Mouse (Mus musculus) testis, postnatal 10 days (tissue): ENCODE results near the gene Rtn1.

ENCODE experiments used
- DNase-seq: peaks from one replicate; pipeline ENCODE4 v3.0.0; 2021; ENCODE audit warnings: low spot score

Rtn1 gene

GRCm38 (mm10) chr12:72373916-72374615 is 34.8 kb downstream of the Rtn1 start:
- no peak for DNase-seq

DNA sequence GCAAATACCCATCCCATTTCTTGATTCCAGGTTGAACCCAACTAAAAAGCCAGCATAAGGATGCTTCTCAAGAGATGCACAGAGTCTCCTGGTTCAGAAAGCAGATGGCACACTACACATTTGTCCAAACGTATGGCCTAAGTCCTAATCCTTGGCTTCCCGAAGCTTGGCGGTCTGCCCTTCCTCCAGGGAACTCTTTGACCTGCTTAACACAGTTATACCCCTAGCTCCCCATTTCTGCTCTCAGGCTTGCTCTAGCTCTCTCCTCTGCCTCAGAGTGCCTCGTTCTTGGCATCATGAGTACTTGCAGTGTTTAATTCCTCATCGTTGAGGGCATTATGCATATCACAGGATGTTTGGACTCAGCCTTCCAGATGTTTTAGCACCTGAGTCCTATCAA is 38.8 kb downstream of the Rtn1 start:
- no peak for DNase-seq

- DNase-seq: no peak
Observed at GRCm38 (mm10) chr12:72366763-72367162, 42.1 kb downstream of the Rtn1 start.

- no peak for DNase-seq
Observed at GRCm38 (mm10) chr12:72366104-72366437, 42.8 kb downstream of the Rtn1 start.

DNA sequence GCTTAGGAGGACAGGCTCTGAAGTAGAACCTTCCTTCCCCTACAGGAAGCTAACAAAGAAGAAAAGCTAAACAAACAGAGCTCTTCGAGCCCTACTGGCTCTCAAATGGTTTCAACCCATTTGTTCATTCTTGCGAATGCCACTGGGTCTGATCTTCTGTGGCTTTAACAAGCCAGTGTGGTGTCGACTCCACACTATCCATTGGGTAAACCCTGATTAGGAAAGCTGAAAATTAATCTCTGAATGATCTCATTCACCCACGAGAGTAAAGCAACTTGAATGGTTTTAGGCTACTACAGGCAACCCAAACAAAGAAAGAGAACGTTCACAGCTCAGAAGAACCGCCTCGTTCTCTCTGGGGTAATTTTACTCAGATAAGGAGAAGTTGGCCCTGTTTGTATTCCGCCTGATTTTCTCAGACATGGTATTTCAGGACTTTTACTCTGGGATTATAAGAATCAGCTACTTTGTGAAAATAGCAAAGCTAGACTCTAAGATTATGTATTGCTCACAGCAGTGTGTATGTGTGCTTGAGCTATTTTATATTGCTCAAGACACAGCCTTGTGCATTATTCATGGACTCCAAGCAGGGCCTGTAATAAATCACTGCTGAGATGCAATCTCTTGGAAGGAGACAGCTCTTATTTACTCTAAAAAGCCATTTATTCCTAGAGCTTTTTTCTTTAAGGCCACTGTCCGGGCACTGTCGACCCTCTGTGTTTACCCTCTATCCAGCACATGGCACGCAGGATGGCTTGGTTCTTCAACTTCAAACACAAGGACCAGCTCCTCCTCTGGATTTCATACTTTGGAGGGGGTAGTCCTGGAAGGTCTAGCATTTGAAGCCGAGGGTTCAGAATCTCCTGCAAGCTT is 43.4 kb downstream of the Rtn1 start:
- no peak for DNase-seq

- DNase-seq: no peak
Observed at GRCm38 (mm10) chr12:72364543-72364942, 44.3 kb downstream of the Rtn1 start.

DNA sequence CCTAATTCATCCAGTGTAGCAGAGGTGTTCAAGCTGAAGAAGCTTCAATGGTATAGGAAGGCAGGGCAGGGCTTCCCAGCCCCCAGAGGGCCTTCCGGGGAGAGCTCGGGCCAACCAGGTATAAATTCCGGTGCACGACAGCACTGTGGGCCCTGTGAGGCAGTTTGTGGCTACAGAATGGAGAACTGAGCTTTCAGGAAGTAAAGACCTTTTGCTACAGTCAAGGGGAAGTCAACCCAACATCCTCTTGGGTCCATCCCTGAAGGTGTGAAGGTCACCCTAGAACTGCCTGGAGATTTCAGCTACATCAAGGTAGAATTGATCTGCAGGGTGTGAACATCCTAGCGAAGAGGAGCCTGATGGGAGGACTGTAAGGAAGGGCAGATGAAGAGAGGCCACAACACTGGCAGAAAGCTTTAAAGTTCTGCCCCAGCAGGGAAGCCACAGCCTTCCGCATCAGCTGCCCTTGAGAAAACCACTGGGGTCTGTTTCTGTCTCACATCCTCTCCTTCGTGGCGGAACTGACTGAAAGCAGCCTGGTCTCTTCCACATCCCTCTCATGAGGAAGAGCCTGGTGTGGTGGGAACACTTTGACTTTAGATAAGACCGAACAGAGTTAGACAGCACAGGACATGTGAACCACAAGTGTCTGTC is 47.0 kb downstream of the Rtn1 start:
- no peak for DNase-seq

- DNase-seq: no peak
Observed at GRCm38 (mm10) chr12:72360926-72361615, 47.8 kb downstream of the Rtn1 start.

- no peak for DNase-seq
Observed at GRCm38 (mm10) chr12:72359903-72360302, 49.0 kb downstream of the Rtn1 start.

GRCm38 (mm10) chr12:72357667-72358420 is 51.0 kb downstream of the Rtn1 start:
- DNase-seq: no peak

GRCm38 (mm10) chr12:72354241-72354640 is 54.6 kb downstream of the Rtn1 start:
- no peak for DNase-seq

DNA sequence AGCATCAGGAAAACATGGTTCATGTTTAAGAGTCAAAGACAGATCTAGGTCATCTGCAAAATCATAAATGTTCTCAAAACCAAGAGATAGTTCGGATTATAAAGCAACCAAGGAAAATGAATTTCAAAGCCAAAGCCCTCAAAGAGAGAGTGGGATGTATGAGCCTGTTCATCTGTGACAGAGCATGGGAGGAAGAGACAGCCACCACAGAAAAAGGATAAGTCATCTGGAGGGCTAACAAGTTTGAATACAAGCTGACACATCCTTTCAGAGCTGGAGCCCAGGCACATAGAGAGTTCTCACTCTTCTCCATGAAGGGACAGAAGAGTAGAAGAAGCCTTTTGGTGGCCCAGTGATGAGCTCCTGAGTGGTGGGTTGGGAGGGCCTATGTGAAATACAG is 55.3 kb downstream of the Rtn1 start:
- DNase-seq: no peak

- no peak for DNase-seq
Observed at GRCm38 (mm10) chr12:72348508-72348907, 60.3 kb downstream of the Rtn1 start.

- no peak for DNase-seq
Observed at GRCm38 (mm10) chr12:72347184-72347583, 61.7 kb downstream of the Rtn1 start.

GRCm38 (mm10) chr12:72343639-72344038 is 65.2 kb downstream of the Rtn1 start:
- DNase-seq: no peak

GRCm38 (mm10) chr12:72336009-72336408 is 72.8 kb downstream of the Rtn1 start:
- DNase-seq: no peak

DNA sequence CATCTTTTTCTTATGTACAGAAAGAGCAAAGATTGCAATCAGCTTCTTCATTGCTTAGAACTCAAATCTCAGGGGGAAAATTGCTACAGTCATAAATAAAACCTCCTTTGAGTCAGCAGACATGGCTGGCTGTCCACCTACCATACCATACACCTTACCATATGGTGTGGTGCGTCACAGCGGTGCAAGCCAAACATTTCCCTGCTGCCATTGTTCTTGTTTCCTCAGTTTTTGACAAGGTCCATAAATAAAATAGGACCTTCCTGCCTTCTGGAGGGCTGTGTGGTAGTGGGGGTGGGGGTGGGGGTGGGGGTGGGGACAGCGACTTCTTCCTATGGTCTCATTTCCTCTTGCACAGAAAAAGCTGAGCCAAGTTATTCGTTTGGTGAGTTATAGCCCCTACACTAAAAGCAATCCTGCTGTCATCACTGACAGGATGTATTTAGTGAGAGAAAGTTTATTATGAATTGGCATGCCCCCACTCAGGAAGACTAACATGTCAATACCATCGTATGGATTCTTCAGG is 76.3 kb downstream of the Rtn1 start:
- DNase-seq: no peak

- no peak for DNase-seq
Observed at GRCm38 (mm10) chr12:72331912-72332487, 76.9 kb downstream of the Rtn1 start.

- no peak for DNase-seq
Observed at GRCm38 (mm10) chr12:72326087-72326486, 82.8 kb downstream of the Rtn1 start.

DNA sequence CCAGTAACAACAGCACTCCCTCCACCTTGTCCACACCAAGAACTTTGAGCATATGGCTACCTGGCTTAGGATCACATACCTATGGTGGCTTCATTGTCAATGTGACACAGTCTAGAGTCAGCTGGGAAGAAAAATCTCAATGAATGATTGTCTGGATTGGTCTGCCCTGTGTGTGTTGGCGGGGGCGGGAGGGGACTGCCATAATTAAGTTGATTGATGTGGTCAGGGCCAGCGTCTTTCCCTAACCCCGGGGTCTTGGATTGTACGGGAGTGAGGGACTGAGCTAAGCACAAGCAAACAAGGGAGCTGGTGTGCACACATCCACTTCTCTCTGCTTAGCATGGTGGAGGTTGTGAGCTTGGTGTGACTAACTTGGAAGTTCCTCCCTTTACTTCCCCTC is 83.8 kb downstream of the Rtn1 start:
- DNase-seq: no peak
